Mouse (Mus musculus) kidney, adult 11 months (tissue): ENCODE data around the gene Asb1.

Experiments
- DNase-seq: peaks from one replicate; pipeline ENCODE4 v3.0.0; 2022

Gene Asb1

DNA sequence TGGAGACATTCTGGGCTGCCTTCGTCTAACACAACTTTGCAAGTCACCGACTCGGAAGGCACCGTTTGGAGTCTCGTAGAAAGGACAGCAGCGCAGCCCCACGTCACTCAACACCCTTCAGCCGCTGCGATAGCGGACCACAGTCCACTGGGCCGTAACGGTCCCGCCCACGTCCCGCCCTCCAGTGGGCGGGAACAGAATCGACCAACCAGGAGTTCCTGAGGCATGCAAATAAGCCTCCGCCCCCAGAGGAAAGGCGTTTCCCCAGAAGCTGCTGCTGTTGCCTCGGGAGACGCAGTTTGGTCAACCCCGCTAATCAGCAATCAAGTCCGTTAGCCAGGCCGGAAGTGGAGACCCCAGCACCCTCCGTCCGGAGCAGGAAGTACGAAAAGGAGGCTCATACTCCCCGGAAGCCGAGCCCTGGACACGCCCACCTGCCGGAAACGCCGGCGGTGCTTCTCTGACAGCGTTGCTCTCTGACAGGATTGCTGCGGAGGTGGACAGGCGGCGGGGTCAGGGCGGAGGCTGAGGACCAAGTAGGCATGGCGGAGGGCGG lies at the start of gene Asb1:
Asb1 (plus strand) TSS at position 274 of the 556 bp plus-strand sequence.
- peak; percentile 98 for DNase-seq

DNA sequence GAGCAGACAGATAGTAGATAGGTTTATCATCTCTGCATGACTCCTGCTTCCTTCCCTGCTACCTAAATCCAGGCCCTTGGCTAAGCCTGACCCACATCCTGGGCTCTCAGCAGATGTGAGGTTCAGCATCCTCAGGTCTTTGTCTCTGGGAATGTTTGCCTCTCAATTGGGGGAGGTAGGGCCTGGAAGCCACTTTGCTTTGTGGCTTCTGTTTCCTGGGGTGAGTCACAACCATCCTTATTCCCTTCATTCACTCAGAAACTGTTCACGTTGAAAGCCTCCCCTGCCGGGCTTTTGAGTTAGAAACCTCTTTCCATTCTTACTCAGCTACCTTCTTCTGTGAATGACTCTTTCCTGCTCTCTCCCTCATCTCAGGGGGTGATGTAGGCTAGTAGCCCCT lies 47.6 kb upstream of the Asb1 start:
- no peak for DNase-seq

DNA sequence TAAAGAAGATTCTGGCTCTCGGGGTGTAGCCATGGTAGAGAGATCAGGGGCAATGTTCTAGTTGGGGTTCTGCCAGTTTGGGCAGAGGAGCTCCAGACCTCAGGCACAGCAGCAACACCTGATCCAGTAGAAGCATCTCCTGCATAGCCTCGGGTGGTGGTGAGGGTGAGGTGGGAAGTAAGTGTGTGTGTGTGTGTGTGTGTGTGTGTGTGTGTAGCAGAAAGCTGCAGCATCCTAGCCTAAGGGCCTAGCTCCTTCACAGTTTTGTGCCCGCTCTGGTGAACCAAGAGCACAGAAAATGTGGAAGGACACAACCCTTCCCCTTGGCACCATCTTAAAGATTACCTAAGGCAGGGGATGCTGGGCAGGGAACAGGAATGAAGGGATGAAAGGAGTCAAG lies 46.4 kb upstream of the Asb1 start:
- no peak for DNase-seq

DNA sequence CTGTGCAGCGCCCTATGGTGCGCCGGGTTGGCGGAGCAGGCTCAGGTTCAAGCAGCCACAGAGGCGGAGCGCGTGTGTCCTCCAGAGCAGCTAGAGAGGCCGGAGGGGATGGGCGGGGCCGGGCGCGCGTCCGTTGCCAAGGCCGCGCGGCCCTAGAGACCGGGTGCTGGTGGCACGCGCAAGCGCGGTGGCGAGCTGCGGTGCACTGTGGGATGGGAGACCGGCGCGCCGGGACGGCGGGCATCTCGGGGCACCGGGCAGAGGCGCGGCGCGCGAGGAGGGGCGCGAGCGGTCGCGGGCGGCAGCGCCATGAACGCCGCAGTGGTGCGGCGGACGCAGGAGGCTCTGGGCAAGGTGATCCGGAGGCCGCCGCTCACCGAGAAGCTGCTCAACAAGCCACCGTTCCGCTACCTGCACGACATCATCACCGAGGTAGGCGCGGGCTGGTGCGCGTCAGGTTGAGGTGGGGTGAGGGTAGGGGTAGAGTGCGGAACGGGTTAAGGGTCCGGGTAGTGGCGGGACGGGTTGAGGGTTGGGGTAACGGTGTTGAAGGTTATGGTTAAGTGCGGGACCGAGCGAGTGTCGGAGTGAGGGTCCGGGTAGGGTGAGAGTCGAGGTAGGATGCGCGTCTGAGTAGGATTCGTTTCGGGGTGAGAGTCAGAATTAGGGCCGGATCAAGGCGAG lies 45.7 kb upstream of the Asb1 start, which contains the start of gene Traf3ip1:
Traf3ip1 (plus strand) TSS at position 191 of the 684 bp plus-strand sequence.
- peak; percentile 93 for DNase-seq

DNA sequence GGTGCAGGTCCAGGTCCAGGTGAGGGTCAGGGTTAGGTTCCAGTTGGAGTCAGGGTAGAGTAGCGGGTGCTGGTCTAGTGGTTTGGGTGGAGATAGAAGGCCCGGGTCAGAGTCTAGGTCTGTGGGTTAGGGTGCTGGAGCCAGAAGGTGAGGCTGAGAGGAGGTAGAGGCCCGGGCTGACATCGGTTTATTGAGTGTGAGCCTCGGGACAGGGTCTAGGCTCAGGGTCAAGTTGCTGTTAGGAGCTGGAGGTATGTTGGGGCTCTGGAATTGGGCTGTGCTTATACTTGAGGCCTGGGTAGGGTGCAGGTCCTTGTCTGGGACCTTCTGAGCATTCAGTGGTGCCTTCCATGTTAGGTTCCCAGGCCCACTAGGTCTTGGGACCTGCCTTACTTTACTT lies 45.0 kb upstream of the Asb1 start:
- DNase-seq, result no peak

DNA sequence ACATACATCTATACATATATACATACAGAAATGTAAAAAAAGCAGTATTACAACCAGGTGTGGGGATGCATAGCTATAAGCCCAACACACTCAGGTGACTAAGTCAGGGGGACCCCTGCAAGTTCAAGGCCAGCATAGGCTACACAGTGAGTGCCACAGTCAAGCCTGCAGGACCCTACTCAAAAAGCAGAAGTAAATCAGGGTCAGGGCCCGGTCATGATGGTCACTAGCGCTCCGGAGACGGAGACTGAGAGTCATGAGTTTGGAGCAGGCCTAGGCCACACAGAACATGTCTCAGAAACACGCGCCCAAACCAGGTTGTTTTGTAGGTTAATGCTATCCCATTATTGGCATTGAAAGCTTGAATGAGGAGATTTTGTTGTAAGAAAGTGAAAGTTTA lies 41.8 kb upstream of the Asb1 start:
- no peak for DNase-seq

DNA sequence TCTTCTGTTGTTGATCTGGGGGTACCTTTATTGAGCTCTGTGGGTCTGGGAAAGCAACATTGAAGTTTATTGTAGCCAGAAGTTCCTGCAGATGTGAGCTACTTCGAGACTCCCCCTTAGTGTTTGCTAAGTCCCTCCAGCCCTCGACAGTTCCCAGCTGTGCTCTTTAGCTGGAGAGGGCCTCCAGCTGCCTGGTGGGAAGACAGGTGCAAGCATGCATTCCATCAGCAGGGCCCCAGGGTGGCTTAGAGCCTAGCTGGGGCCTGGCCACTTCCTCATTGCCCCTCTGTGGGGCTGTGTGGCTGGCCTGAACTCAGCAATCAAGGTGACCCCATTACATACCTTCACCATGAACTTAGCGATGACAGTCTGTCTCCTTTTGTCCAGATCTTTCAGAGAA lies 35.7 kb upstream of the Asb1 start:
- DNase-seq, result no peak

DNA sequence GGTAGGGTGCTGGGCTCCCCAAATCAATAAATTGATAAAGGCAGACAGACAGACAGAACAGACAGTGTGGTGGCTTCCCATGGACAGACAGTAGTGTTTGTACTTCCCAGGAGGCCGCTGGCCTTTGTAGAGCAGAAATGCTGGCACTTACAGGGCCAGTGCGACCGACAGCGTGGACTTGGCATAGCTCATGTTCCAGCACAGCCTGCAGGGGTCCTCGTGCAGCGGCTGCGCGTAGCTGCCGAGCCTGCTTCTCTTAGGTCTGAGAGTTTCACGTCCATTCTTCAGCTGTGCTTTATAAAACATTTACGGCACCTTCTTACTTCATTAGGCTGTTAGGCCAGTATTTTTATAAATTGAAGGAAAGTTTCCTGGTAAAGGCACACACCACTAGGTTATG lies 25.4 kb upstream of the Asb1 start:
- DNase-seq, result no peak

DNA sequence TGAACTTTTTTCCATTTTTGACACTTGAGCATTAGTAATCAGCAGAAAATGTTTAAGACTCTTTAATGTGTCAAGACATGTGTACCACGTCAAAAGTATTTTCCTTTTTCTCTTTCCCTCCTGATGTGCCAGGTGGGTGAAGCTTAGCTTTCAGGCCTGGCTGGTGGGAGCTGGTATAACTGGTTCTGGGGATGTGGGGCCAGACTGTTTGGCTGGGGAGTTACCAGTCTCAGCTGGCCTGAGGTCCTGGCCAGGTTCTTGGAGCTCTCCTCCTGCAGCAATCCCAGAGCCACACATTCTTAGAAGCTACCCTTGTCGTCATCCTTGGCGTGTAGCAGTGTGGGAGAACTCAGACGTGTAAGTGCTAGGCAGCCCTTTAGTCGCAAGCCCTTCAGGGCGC lies 24.7 kb upstream of the Asb1 start:
- no peak for DNase-seq

DNA sequence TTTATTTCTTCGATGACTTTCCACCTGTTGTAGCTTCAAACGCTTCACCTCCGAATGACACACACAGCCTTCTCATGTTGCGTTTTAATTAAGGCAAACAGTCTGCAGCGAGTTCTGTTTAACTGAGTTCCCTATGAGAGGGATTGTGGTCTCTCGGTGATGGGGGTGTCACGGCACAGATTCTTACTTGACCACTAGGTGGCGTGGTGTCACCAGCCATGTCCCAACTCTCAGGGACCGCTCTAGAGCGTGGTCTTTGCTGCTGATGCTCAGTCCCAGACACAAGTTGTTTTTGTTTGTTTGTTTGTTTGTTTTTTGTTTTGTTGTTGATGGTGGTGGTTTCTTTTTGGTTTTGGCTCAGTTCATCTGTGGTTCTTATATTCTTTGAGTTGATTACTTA lies 16.6 kb upstream of the Asb1 start:
- peak; percentile 12 for DNase-seq

DNA sequence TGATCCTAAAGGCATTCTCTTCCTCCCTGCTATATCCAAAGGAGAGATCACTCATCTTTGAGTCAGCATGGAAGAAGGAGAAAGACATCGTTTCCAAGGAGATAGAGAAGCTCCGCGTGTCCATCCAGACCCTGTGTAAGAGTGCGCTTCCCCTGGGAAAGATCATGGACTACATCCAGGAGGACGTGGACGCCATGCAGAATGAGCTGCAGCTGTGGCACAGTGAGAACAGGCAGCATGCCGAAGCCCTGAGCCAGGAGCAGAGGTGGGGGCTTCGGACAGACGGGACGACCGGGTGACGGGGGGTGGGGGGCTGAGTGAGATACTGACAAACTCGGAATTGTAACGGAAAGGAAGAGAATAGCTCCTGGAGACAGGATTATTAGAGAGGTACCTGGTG lies 14.5 kb upstream of the Asb1 start:
- no peak for DNase-seq

DNA sequence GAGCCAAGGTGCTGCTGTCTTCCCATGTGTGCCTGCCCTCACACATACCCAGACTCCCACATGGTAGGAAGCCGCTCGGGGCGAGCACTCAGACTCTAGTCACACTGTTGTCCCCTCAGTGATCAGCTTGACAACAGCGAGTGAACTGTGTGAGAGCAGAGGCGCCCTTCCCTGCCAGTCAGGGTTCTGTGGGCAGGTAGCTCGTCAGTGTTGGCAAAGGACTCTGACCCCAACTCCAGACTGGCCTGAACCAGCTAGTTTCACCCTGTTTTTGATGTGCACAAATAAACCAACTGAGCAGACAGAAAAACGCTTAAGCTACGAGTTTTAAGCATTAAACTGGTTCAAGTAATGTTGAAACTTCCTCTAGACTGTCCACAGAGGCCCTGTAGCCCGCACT lies 10.2 kb upstream of the Asb1 start:
- DNase-seq, result peak; percentile 79

DNA sequence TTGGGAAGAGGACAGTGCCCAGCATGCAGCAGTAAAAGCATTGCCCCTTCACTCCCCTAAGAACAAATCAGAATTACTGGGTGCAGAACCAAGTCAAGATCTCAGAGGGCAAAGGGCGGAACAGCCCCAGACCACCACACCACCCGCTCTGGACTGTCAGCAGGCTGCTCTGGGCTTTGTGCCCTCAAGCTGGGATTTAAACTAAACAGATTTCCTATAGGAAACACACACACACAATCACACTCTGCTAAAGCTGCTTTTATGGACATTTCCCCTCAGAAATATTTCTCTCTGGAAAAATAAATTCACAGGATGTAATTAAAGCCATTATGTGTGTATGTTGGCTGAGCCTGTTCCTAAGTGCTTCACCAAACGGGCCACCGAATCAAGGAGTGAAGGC lies 8.1 kb upstream of the Asb1 start:
- no peak for DNase-seq

DNA sequence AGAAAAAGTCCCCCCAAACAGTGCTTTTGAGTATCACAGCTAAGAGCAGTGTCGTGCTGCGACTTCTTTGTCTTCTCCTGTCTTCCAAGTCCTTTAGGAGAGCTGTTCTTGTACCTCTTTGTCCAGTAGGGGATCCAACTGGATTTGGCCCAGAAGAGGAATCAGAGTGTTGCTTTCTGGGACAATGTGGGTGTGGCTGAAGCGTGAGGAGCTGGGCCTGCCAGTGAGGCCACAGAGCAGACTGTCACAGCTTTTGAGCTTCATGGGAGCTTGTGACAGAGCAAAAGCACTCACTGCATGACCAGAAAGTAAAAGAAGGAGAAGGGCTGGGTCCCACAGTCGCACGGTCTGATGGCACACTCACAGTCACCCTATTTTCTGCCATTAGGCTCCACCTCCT lies 7.5 kb upstream of the Asb1 start:
- no peak for DNase-seq

DNA sequence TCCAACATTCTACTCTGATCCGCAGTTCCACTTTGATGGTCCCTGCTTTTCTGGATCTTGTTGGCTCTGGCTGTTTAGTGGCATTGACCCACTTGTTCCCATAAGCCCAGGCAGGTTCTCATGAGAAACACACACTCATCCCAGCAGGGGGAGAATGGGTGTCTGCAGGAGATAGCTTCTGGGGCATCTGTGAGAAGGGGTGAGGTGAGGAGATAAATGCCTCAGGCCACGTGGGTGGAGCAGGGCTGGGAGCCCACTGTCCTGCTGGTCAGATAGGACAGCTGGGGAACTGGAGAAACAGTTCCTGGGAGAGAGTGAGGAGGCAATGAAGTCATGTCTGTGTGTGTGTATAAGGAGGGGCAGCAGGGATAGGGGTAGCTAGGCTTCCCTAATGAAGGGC lies 6.9 kb upstream of the Asb1 start:
- no peak for DNase-seq

DNA sequence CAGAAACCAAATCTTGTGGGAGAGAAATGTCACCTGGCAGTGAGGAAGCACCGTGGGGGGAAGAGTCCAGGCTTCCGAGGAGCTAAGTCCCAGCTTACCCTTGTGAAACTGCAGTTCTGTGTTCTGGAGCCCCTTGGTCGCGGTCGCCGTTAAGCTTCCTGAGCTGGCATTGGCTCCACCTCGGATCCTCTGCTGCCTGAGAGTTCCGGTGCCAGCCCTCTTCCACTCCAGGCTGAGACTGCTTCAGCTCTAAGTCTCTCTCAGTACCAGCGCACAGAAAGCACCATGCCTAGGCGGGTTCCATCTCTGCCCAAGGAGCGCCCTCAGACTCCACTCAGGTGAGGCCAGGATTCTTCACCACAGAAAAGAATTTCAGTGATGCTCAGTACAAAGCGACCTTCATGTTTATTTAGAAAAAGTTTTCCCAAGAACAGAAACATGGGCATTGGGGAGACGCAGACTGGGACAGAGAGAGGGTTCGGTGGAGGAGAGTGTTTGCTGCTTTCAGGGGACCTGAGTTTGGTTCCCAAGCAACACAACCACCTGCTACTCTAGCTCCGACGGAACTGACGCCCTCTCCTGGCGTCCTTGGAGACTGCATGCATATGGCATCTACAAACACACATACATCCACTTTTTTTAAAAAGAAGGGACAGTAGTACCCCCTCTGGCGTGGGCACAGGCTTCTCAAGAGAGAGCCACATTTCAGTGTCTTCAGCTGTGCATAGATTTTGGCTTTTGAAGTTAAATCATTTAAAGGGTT lies 6.2 kb upstream of the Asb1 start:
- DNase-seq, result no peak

DNA sequence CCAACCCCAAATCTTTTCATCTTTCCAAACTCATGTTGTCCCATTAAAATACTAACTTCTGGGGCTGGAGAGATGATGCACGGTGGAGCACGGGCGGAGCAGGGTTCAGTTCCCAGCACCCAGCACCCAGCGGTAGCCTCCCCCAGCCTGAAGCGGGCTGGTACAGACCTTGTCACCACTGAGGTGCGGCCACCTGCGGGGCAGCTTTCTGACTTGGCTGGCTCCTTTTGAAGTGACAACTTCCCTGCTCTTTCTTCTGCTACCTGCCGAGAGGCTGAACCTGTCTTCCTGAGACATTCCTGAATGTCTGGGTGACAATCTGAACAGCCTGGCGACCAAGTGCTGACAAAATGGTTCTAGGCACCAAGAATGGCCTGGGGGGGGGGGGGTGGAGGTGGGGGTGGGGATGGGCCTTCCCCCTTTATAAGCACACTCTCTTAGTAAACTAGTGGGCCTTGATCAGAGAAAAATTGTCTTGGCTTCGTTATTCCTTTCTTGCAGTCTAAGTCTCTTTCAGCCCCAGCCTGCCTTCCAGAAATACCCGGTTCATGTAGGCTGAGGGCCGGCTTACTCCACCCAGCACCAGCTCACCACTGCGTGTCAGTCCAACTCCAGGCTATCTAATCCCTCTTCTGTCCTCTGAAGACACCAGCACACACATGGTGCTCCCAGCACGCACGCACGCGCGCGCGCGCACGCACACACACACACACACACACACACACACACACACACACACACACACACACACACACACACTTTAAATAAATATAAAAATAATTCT lies 2.4 kb upstream of the Asb1 start:
- no peak for DNase-seq

DNA sequence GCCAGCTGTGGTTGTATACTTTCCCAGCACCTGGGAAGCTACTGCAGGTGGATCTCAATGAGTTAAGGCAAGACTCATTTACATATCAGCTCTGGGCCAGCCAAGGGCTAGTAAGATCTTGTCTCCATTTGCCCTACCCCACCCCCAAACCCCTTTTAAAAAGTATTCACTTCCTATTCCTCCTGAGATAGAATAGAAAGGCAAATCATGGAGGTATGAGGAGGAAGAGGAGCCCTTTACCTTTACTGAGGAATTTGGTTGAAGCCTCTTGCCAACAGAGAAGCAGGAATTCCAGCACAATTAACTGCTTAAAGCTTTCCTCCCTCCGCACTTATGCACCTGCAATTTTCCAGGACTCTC lies 1.8 kb upstream of the Asb1 start:
- DNase-seq, result no peak

DNA sequence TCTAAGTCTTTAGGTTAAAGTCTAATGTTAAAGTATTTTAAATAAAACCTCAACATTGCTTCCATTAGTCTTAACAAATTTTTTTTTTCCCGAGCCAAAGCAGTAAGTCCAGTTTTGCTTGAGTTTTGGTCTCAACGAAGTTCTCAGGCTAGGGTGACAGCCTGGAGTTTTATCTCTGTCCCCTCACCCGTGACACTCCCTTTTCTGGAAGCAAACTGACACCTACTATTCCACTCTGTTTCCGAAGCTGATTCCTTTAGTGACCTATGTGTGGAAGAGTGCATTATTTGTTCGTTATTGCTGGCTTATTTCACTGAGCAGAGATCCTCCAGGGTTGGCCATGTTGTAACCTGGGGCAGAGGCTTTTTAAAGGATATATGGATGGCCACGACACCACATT lies 1.1 kb upstream of the Asb1 start:
- no peak for DNase-seq

DNA sequence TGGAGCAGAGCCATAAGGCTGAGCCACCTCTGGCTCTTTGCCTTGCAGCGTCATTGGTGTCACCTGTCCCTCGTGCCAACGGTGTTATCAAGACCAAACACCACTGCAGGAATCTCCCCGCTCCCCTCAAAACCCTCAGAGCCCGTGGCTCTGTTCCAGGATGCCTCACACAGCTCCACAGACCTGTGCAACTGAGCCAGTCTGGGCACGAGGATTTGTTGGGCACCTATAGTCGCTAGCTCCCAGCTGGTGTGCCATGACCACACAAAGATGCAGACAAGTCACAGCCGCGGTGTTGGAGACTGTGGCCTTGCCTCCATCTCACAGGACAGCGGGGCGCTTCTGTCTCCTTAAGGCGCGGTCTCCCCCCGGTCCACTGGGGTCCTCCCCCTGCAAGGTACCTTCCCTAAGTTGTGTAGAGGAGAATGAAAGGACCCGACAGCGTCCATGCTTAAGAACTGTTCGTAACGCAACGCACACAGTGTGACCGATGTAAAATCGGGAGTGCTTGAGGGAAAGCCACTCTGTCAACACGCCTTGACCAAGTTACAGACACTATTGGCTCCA lies 557 bp upstream of the Asb1 start:
- peak; percentile 32 for DNase-seq

DNA sequence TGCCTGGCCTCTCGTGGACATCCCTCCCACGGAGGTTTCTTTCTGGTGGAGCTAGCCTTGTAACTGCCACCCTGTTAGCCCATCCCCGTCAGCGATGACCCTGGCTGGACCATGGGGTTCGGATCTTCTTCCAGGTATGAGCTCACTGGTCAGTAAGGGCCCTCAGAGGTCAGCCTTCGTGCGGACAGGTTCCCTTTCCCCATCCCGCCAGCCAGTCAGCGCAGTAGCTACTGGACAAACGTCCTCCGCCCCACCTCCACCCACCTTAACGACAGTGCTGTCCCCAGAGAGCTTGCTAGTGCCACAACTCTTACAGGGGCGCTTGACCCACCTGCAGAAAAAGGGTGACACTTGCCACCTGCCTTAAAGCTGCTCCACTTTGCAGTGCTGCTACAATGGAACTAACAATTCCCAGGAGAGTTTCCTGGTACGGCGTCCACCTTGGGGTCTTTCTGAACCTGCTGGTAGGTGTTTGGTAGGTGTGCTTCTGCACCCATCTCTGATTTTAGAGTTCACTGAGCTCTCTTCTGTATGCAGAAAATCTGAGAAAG lies 773 bp downstream of the Asb1 start:
- DNase-seq, result peak; percentile 19

DNA sequence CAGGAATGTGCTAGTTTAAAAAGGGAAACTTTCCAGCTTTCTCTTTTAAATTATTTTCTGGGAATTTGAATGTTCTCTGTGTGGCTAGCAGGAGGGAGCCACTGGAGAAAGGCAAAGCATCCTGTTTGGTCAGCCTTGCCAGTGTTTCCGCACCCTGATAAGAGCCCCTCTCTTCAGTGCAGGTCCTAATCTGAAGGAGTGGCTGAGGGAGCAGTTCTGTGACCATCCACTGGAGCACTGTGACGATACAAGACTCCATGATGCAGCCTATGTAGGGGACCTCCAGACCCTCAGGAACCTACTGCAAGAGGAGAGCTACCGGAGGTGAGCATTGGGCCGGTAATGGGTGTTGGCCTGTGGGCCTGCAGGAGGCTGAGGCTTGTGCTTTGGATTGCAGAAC lies 3.6 kb downstream of the Asb1 start:
- no peak for DNase-seq

DNA sequence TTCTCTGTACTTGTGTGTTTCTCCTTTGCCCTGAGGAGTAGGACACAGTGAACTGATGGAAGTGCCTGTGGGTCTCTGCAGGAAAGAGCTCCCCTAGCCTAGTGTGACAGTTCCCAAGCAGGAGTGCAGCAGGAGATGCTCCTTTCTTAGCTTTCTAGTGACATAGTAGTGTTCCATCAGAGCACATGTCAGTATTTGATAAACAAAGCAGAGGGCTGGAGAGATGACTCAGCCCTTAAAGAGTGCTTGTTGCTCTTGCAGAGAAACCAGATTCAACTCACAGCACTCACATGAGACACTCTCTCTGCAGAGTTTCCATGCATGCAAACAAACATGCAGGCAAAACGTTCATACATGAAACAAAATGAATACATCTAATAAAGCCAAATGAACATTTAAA lies 4.9 kb downstream of the Asb1 start:
- no peak for DNase-seq
